Mouse (Mus musculus) frontal cortex, adult (tissue): ENCODE measurements around the gene Ppp2r5e.

Experiments used
- ATAC-seq: cut with Nextera tagmentation; 2 replicates; pipeline ENCODE4 v1.9.2; 2017; ENCODE audit warnings: mild to moderate bottlenecking, moderate library complexity, mixed read lengths; ENCODE audit not compliant: low TSS enrichment

Gene Ppp2r5e

DNA sequence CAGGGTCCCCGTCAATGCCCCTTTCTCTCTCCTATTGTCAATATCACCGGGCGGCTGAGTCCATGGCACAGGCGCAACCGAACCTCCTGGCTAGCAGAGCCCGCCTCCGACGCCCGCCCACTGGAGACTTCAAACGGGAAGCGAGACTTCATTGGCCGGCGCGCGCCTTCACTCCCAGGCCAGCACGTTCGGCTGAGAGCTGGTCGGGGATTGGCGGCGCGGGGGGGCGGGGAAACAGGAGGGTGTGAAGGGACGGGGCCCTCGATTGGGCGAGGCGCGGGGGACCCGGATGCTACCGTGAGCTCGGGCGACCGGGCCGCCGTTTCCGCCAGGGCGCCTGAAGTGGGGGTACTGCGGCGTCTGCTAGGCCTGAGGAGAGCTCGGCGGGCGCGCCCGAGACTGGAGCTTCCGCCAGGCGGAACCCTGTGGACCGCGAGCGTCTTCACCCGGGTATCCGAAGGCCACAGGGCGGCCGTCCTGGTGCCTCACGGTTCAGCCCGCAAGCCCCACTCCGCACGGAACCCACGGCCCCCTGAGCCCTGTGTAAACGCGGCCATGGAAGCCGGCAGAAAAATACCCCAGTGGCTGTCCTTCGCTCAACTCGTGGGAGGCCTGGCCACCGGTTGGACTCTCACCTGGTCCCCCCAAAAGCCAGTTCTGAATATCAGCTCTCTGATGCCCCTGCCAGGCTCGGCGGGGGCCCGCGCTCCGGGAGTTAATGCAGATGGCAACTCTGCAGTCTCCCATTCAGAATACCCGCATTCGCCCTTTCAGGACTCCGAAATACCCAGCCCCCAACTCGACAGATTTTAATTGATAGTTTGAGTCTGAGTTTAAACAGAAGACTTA is at the start of gene Ppp2r5e:
Gene Ppp2r5e (minus strand): TSS at position 92 of the 849 bp plus-strand sequence.
- ATAC-seq = peak; percentile 94

GRCm38 (mm10) chr12:75645780-75646179 is 49.7 kb upstream of the Ppp2r5e start:
- ATAC-seq = no peak

DNA sequence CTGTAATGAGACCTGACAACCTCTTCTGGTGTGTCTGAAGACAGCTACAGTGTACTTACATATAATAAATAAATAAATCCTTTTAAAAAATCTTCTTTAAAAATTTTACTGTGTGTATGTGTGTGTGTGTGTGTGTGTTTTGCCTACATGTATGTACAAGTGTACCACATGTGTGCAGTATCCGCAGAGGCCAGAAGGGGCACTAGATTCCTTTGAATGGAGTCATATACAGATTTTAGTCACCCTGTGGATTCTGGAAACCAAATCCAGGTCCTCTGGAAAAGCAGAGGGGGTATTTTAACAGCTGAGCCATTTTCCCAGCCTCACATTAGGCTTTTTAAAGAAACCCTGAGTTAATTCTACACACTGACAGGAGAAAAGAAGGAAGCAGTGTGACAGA is 45.7 kb upstream of the Ppp2r5e start:
- ATAC-seq = no peak

DNA sequence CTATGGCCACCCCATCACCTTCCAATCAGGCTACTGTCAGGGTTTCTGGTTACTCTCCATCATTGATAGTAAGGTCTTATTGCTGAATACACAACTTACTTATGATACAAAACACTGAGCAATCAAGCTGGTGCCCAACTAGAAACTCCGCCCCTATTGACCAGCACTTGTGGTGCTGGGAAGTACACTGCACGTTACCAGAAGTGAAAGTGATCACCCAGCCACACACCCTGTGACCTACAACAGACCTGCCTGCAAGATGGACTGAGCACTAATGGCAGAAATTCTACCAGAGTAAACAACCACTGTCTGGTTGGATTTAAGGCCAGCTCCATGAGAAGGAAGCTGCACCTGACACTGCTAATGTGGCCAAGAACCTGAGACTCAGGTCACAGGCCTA is 42.3 kb upstream of the Ppp2r5e start:
- ATAC-seq = no peak

DNA sequence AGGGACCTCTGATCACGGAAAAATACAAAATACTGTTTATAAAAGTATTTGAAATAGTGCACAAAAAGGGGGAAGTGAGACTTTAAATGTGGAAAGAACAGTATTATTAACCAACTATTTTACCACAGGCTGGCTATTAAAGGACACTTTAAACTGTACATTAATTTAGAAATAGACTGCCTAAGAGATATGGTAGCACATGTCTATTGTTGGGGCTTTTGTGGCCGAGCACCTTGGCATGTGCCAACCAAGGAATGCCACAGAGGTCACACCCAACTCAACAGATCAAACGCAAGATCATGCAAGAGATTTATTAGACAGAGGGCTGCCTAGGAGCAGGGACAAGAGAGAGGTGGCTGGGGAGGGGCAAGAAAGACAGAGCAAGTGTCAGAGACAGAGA is 41.1 kb upstream of the Ppp2r5e start:
- no peak for ATAC-seq

DNA sequence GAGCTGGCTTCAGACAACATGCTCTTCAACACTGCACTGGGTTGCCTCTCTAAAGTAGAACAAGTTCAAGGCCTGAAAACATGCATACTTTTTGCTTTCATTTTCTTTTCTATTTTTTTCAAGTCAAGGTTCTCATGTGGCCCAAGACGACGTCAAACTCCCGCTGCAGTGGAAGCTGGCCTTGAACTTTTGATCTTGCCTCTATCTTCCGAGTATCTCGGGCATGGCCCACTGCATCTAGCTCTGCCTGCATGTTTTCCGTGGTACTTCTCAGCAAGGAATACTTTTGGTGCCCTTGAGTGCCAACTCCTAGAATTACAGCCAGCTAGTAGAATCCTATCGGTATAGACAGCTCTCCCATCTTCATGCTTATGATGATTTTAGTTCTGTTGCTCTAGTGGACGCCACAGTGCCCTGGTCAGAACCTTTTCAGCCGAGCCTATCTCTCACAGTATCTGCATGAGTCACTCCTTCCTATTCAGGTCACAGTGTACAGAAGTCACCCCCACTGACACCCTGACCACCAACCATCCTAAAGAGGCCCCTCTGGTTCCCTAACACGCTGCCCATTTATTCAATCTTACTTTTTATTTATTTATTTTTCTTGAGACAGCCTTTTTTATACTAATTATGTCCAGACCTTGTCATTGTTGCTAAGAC is 39.9 kb upstream of the Ppp2r5e start:
- no peak for ATAC-seq

- no peak for ATAC-seq
Observed at GRCm38 (mm10) chr12:75629618-75630017, 33.6 kb upstream of the Ppp2r5e start.

DNA sequence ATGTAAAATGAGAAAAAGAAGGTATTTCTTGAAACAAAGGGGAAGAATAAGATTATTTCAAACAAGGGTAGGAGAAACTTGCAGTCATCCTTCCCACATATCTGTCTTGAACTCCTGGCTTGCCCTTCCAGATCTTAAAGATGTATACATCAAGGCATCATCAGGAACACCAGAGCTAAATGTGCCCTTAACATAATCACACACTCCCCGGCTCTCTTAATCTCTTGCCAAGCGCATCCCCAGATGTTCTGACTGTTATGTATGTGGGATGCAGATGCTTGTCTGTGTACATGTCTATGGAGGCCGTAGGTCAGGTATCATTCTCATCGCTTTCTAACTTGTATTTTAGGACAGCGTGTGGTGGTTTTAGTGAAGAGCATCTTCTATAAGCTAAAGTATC is 27.2 kb upstream of the Ppp2r5e start:
- ATAC-seq = no peak

- no peak for ATAC-seq
Observed at GRCm38 (mm10) chr12:75622835-75623234, 26.8 kb upstream of the Ppp2r5e start.

- no peak for ATAC-seq
Observed at GRCm38 (mm10) chr12:75616841-75617240, 20.8 kb upstream of the Ppp2r5e start.

- ATAC-seq = no peak
Observed at GRCm38 (mm10) chr12:75616158-75616791, 20.2 kb upstream of the Ppp2r5e start.

DNA sequence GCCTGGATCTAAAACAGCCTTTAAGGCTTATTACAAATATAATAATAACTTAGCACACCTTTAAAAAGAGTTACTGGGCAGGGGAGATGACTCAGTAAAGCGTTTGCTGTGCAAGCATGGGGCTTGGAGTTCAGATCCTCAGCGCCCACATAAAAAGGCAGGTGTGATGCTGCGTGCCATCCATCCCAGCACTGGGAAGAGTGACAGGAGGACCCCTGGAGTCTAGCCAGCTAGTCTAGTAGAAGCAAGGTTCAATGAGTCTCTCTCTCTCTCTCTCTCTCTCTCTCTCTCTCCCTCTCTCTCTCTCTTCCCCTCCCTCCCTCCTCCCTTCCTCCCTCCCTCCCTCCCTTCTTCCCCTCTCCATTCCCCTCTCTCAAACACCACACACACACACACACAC is 19.5 kb upstream of the Ppp2r5e start:
- no peak for ATAC-seq

DNA sequence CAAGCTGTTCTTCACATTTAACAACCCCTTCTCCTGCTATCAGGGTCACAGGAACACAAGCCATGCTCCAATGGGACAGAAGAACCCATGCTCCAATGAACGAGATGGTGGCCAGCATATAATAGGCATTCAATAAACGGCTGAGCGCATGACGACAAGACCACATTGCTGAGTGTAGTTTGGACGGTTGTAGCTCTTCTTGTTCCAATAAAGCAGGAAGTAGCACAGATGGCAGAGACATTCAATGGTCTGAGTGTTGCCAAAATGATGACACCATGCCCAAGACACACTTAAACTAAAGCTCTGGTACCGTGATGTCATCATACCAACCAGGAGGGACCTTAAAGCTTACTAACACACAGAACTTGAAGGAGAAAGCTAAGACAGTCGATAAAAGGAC is 16.7 kb upstream of the Ppp2r5e start:
- no peak; the same call in 1 of the 2 replicates for ATAC-seq

DNA sequence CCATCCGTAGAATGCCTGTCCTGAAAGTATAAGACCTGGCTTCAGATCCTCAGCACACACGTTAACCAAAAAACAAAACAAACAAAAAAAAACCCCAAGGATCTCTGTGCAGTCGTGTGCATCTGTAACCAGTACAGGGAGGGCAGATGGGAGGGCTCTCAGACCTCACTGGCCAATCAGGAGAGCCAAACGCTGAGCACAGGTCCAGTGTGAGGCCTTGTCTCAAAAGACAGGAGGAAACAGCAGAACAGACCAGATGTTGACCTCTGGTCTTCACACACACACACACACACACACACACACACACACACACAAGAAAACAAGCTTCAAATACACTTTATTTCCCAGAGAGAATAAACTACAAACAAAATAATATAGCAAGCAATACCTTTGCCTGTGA is 3.4 kb upstream of the Ppp2r5e start:
- no peak for ATAC-seq

DNA sequence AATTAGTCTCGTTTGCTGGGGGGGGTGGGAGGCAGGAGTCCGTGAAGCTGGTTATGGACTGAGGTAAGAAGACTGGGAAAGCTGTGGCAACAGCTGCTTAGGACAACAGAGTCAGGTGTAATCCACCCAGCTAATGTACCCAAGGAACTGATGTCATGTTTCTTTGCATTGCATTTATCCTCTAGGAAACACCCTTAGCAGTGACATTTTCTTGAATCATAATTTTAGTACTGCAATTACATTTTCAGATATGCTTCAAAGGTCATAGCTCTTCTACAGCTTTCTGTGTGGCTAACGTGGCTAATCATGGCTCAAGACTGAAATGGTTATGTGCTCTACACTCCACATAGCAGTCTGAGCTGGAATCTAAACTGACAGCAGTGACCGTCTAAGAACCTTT is 2.9 kb upstream of the Ppp2r5e start:
- no peak for ATAC-seq

GRCm38 (mm10) chr12:75597707-75598106 is 1.7 kb upstream of the Ppp2r5e start:
- no peak for ATAC-seq

- ATAC-seq = peak; percentile 11; the same call in 1 of the 2 replicates
Observed at GRCm38 (mm10) chr12:75595291-75596153, 523 bp downstream of the Ppp2r5e start.

DNA sequence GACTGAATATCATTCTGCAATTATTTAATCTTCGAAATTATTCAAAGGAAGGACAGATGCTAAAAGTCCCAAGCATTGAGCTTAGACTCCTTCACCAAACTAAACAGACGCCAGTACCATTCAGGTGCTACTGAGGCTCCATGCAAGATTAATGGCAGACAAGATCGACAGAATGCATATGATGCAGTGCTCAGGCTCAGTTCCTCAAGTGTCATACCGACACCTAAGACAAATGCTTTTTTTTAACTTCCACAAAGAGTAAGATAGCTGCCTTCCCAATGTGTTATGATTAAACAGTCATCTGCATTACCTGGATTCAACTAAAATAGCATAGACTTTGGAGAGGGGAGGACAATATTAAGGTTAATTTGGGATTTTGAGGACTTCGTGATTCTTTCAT is 1.6 kb downstream of the Ppp2r5e start:
- ATAC-seq = no peak

GRCm38 (mm10) chr12:75593817-75594216 is 2.2 kb downstream of the Ppp2r5e start:
- no peak for ATAC-seq

DNA sequence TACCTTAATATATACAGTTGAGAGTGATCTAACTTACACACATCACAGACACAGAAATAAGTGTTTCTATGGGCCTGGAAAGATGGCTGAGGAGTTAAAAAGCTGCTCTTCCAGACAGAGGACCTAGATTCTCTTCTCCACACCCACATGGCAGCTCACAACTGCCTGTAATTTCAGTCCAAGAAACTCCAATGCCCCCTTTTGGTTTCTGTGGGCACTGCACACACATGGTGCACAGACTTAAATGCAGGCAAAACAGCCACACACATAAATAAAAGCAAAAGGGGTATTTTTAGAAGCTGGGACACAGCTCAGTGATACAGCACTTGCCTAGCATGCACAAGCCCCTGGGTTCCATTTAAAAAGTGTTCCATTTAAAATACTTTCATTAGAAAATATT is 8.5 kb downstream of the Ppp2r5e start:
- ATAC-seq = no peak

- ATAC-seq = no peak
Observed at GRCm38 (mm10) chr12:75583776-75584175, 12.3 kb downstream of the Ppp2r5e start.

- no peak for ATAC-seq
Observed at GRCm38 (mm10) chr12:75579076-75579475, 17.0 kb downstream of the Ppp2r5e start.
